Mouse (Mus musculus) bone marrow macrophage, adult 2 months (primary cell): Measurements from ENCODE around the gene Hc.

Source experiments
- CTCF ChIP-seq: IDR thresholded peaks from 2 replicates; pipeline ENCODE4 v1.5.1; 2012; ENCODE audit warnings: low read depth, mild to moderate bottlenecking, low read length, moderate library complexity
- POLR2A ChIP-seq: IDR thresholded peaks from 2 replicates; pipeline ENCODE4 v1.6.1; 2012; ENCODE audit warnings: mild to moderate bottlenecking, low read depth, low read length, borderline replicate concordance

DNA sequence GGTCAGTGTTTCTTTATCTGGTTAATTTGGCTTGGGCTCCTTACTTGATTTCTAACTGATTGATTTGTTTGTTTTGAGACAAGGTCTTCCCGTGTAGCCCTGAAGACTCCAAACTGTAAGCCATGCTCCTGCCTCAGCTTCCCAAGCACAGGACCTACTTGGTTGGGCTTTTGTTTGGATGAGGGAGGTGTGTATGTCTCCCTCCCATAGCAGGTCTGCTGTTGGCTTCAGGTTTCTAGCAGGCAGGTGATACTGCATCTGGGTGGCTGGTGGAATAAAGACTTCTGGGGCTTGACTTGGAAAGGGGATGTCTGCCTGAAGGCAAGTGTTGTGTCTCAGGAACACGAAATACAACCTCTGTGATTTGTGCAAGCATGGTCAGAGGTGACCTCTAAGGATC lies 99.0 kb downstream of the Hc start:
- TF ChIP-seq CTCF: no peak
- TF ChIP-seq POLR2A: no peak
